Mouse (Mus musculus) liver, embryonic 11.5 days (tissue): ENCODE measurements around the gene E130308A19Rik. TPM values are rescaled to one million over a fixed set of nuclear protein-coding genes. Genes with fewer than 3 reads are reported as not detected.
A peak's percentile ranks its signal among the peaks of the same experiment; 100 is the strongest.

Experiments used
- ATAC-seq: fragments of 200-750 bp; cut with Nextera tagmentation; replicated peaks from 2 replicates; pipeline ENCODE4 v1.8.0; 2017; ENCODE audit warnings: moderate number of reproducible peaks, mild to moderate bottlenecking, moderate TSS enrichment, moderate library complexity; ENCODE audit not compliant: low FRiP score
- DNase-seq: peaks from one replicate; pipeline ENCODE4 v3.0.0-alpha.2; 2017; ENCODE audit warnings: low spot score
- H3K27ac ChIP-seq: fragments of 300-500 bp; sonication (generic); 2 replicates; pipeline ENCODE4 v1.5.1; 2014; ENCODE audit warnings: mild to moderate bottlenecking, low read depth, low read length, control low read depth
- H3K27me3 ChIP-seq: fragments of 300-500 bp; sonication (generic); replicated peaks from 2 replicates; pipeline ENCODE4 v1.6.1; 2014; ENCODE audit warnings: low read length, mixed read lengths; ENCODE audit not compliant: control insufficient read depth, insufficient read depth
- H3K36me3 ChIP-seq: fragments of 300-500 bp; sonication (generic); 2 replicates; pipeline ENCODE4 v1.6.1; 2014; ENCODE audit warnings: mild to moderate bottlenecking, low read length, moderate library complexity, mixed read lengths; ENCODE audit not compliant: control insufficient read depth, insufficient read depth
- H3K4me1 ChIP-seq: fragments of 300-500 bp; sonication (generic); replicated peaks from 2 replicates; pipeline ENCODE4 v1.6.1; 2014; ENCODE audit warnings: low read length, mixed read lengths; ENCODE audit not compliant: control insufficient read depth, insufficient read depth
- H3K4me2 ChIP-seq: fragments of 300-500 bp; sonication (generic); 2 replicates; pipeline ENCODE4 v1.6.1; 2014; ENCODE audit warnings: mild to moderate bottlenecking, control low read depth, moderate library complexity
- H3K4me3 ChIP-seq: fragments of 300-500 bp; sonication (generic); 2 replicates; pipeline ENCODE4 v1.5.1; 2014; ENCODE audit warnings: low read depth, low read length, control low read depth
- H3K9ac ChIP-seq: fragments of 300-500 bp; sonication (generic); 2 replicates; pipeline ENCODE4 v1.6.1; 2014; ENCODE audit warnings: low read depth, low read length, control low read depth
- H3K9me3 ChIP-seq: fragments of 300-500 bp; sonication (generic); 2 replicates; pipeline ENCODE4 v1.6.1; 2016; ENCODE audit warnings: low read length, inconsistent platforms, mixed read lengths; ENCODE audit not compliant: control insufficient read depth
- WGBS: fragments of 180-500 bp; shearing (Covaris S2); extraction: QIAGEN DNeasy Blood & Tissue Kit; methylation state at CpG from one replicate; pipeline ENCODE4 v1.1.7; 2014; 5-methylcytosine and 5-hydroxymethylcytosine counted together
- polyA plus RNA-seq: library from polyadenylated mRNA; unstranded; fragments of >200 nt; fragmentation: Nextera tagmentation; extraction: Ambion mirVana; gene quantifications from 2 replicates; pipeline ENCODE4 v1.2.1, GENCODE M21; 2014

Gene E130308A19Rik
- polyA plus RNA-seq, 1 experiment from 2014 or later, result 18.5 TPM

DNA sequence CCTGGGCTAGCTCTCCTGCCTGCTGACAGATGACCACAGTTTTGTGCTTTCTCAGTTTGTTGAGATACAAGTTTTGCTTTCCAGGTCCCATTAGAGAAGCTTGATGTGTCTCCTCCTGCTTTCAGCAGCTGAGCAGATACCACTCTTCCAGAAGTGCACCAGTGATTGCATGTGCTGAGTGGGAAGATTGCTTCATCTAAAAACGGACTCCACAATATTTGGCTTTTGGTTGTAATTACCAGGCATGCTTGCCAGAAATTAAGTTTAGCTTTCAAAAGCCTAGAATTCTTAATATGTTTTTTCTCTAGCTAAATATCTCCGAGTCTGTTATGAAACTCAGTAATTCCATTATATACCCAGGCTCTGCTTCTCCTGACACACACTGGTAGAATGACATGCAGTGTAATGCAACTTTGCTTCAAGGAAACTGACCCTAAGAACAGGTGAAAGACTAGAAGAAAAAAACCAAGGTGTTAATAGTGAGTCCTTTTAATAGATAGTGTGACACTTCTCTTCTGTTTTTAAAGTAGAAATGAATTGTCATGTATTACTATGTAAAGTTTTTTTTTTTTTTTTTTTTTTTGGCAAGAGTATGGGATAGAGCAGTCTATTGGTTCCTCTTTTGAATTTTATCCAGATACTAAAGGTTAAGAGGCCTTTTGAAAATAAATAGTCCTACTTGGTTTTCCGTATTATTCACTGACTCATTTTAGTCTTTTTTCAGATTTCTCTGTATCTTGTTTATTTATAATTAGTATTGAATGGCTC is 40.7 kb downstream of the E130308A19Rik start:
- DNase-seq (no peak), ATAC-seq (no peak)
- H3K4me3 ChIP-seq, result no peak overlapping the region
- no peaks in the 10 kb centered on the region for H3K27me3 ChIP-seq
- H3K27ac ChIP-seq, result no peak overlapping the region
- H3K9ac ChIP-seq, result no peak overlapping the region
- WGBS, result 75% methylated on average over 3 of the region's 3 CpGs
- no peak overlapping the region for H3K4me2 ChIP-seq
- H3K9me3 ChIP-seq, result no peaks in the 10 kb centered on the region
- 0 out of 2 replicates have a peak, but pooled peaks cover 2% of the 10 kb centered on the region for H3K36me3 ChIP-seq
- H3K4me1 ChIP-seq, result peaks cover 26% of the 10 kb centered on the region

DNA sequence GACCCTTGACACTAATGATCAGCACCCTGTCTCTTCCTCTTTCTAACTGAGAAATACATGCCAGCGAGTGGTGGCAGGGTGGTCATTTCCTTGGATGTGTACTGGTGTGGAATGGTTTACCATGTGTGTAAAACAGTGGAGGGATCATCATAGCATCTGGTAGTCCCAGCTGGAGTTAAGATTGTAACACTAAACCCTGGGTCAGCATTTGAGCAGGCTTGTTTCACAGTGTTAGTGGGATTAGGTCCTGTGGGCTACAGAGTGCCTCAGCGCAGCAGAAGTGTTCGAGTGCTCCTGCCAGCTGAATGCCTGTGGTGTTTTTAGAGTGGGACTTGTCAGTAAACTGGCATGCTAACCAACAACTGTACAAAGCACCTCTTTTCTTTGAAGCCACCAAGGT is 42.0 kb downstream of the E130308A19Rik start:
- H3K36me3 ChIP-seq, result no peaks in the 10 kb centered on the region
- H3K4me1 ChIP-seq, result peaks cover 28% of the 10 kb centered on the region
- no peak overlapping the region for H3K9ac ChIP-seq
- H3K9me3 ChIP-seq, result no peaks in the 10 kb centered on the region
- no peak overlapping the region for H3K4me2 ChIP-seq
- 82% methylated on average over 3 of the region's 3 CpGs for WGBS
- H3K27me3 ChIP-seq, result no peaks in the 10 kb centered on the region
- H3K4me3 ChIP-seq, result no peak overlapping the region
- DNase-seq (no peak), ATAC-seq (no peak)
- no peak overlapping the region for H3K27ac ChIP-seq

DNA sequence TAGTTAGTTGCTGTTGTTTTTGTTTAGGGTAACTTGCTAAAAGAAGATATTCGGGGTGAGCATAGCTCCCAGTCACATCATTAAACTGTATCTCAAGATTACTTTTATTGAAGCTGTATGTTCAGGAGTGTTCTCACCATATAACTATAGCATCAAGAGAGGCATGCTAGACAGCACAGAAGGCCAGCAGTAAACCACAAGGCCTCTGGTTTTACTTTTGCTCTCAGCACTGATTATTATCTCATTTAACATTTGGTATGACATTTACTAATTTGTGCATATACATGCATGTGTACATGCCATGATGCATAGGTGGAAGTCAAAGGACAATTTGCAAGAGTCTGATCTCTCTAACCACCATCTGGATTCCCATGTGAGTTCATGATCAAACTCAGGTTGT is 43.1 kb downstream of the E130308A19Rik start:
- Histone ChIP-seq H3K9me3 (no peaks in the 10 kb centered on the region), H3K27ac (no peak overlapping the region), H3K4me2 (no peak overlapping the region), H3K4me3 (no peak overlapping the region), H3K4me1 (peaks cover 36% of the 10 kb centered on the region), H3K36me3 (no peaks in the 10 kb centered on the region), H3K9ac (no peak overlapping the region), H3K27me3 (no peaks in the 10 kb centered on the region)
- ATAC-seq (no peak), DNase-seq (no peak)
- WGBS, result 89% methylated on average over 1 of the region's 1 CpGs

DNA sequence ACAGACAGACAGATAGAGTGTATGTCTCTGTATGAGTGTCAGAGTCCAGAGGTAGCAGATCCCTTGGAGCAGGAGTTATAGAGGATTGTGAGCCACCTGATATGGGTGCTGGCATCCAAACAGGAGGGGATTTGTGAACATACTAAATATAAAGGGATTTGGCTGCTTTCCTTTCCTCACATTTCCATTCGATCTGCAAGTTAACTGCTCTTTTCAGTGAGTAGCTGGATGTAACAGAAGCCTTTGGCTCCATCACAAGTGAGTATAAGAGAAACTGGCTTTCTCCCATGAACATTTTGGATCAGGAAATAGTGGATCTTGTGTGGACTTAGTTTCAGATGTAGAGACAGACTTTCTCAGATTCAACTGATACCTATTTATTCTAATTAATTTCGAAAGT is 44.0 kb downstream of the E130308A19Rik start:
- Histone ChIP-seq H3K4me1 (peaks cover 39% of the 10 kb centered on the region), H3K27me3 (no peaks in the 10 kb centered on the region), H3K9ac (no peak overlapping the region), H3K27ac (no peak overlapping the region), H3K4me3 (no peak overlapping the region), H3K9me3 (no peaks in the 10 kb centered on the region), H3K4me2 (no peak overlapping the region), H3K36me3 (no peaks in the 10 kb centered on the region)
- WGBS, result 85% methylated on average over 2 of the region's 2 CpGs
- DNase-seq (no peak), ATAC-seq (no peak)

DNA sequence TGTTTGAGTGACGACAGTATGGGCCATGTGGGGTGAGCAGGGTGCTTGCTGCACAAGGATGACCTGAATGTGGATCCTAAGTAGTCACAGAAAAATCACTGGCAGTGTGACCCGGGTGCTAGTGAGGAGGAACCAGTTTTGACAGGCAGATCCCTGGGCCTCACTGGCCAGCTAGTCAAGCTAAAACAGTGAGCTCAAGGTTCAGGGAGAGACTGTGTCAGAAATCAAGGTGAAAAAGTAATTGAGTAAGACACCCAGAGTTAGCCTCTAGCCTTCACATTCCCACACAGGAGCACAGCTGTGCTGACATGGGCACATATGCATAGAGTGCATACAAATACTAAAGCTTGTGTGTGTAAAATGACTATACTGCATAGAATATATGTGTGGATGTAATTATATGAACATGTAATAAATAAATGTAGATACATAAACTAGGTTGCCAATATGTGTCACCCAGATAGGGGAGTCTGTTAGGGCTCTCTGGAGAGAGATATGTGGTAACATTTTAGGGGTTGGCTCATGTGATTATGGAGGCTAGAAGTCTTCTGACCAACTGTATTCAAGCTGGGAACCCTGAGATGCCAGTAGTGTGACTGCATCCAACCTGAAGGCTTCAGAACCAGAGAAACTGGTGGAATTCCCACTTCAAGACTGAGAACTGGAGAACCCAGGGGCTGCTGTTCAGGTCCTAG is 47.6 kb downstream of the E130308A19Rik start:
- peaks cover 27% of the 10 kb centered on the region for H3K4me1 ChIP-seq
- 73% methylated on average over 2 of the region's 2 CpGs for WGBS
- peak; percentile 72 for ATAC-seq

DNA sequence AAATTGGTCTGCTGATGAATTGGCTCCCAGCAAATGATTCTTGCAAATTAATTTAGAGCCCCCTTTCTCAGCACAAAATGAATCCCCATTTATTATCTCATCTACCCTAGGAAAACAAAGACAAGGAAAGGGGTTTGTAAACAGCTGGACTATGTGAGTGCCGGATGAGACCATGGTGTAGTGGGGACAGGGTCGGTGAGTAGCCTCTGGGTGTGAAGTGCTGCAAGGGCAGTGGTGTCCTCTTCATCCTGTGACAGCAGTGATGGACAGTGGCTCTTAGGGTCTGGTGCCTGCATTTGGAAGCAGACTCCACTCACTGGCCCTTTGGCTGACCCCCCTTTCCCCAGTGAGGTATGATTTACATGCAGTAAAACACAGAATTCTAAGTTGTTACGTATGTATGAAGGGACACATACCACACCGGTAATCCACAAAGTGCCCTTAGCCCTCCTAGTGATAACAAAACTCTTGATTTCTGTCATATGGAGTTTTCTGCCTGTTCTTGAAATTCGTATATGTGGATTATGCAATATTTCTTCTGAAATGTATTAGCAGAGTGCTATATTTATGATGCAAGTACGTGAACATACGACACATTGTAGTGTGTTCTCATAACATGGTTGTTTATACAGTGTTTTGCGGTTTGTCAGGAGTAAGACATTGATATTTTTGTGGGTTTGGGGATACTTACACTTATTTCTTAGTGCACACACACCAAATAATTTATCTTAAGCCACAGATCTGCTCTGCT is 49.1 kb downstream of the E130308A19Rik start:
- H3K9me3 ChIP-seq, result no peaks in the 10 kb centered on the region
- no peak overlapping the region for H3K9ac ChIP-seq
- no peak overlapping the region for H3K4me2 ChIP-seq
- no peak overlapping the region for H3K27ac ChIP-seq
- ATAC-seq (no peak), DNase-seq (no peak)
- WGBS, result 81% methylated on average over 8 of the region's 8 CpGs
- H3K36me3 ChIP-seq, result no peaks in the 10 kb centered on the region
- H3K4me3 ChIP-seq, result no peak overlapping the region
- no peaks in the 10 kb centered on the region for H3K27me3 ChIP-seq
- H3K4me1 ChIP-seq, result peaks cover 27% of the 10 kb centered on the region

More for the DNA sequence above, 47.6 kb downstream of the E130308A19Rik start:
- no peaks in the 10 kb centered on the region for H3K9me3 ChIP-seq
- no peak overlapping the region for H3K4me3 ChIP-seq
- no peak overlapping the region for H3K9ac ChIP-seq
- peak overlapping the region; percentile 31 for H3K4me2 ChIP-seq
- H3K27ac ChIP-seq, result 0 out of 2 replicates have a peak overlapping the region, but pooled peaks have one; percentile 25
- H3K27me3 ChIP-seq, result no peaks in the 10 kb centered on the region
- no peaks in the 10 kb centered on the region for H3K36me3 ChIP-seq
- no peak for DNase-seq

DNA sequence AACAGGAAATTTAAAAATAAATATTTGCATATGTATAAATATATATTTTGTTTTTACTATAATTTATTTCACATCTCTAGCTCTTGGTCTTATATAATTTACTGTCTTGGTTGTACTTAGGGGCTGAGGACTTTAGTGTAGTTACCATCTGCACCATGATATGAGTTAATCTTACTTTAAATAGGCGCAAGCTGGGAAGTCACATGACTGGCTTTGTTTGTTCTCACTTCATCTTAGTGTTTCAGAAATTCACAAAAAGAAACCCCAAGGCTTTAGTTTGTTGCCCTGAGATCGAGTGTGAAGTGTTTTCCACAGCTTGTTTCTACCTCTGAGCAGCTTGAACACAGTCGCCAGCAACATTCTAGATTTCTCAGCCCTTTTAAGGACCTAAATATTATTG is 49.7 kb downstream of the E130308A19Rik start:
- Histone ChIP-seq H3K4me3 (no peak overlapping the region), H3K9ac (no peak overlapping the region), H3K27ac (no peak overlapping the region), H3K36me3 (no peaks in the 10 kb centered on the region), H3K4me2 (no peak overlapping the region), H3K9me3 (no peaks in the 10 kb centered on the region), H3K27me3 (no peaks in the 10 kb centered on the region), H3K4me1 (peaks cover 28% of the 10 kb centered on the region)
- DNase-seq (no peak), ATAC-seq (no peak; the same call in 1 of the 2 replicates)
- 72% methylated on average over 3 of the region's 3 CpGs for WGBS

DNA sequence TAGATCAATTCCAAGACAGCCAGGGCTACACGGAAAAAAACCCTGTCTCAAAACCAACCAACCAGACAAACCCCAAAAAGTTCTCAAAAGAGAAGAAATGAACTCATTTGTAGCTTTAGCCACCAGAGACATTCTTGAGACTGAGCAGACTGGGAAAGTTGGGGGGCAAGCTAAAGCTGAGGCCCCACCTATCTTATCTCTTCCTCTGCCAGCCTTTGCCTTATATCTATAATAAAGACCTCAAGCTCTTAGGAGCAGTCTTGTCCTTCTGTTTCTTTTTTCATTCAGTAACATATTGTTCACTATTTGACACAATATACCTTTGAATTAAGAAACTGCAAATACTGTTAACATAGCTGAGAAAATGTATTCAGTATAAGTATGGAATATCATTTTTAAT is 55.4 kb downstream of the E130308A19Rik start:
- Histone ChIP-seq H3K36me3 (no peaks in the 10 kb centered on the region), H3K9me3 (no peaks in the 10 kb centered on the region), H3K4me1 (peaks cover 45% of the 10 kb centered on the region), H3K9ac (0 out of 2 replicates have a peak overlapping the region, but pooled peaks have one; percentile 12), H3K27ac (peak overlapping the region; percentile 58), H3K4me3 (no peak overlapping the region), H3K27me3 (no peaks in the 10 kb centered on the region), H3K4me2 (peak overlapping the region; percentile 49)
- DNase-seq (no peak), ATAC-seq (peak; percentile 77)
- 70% methylated on average over 1 of the region's 1 CpGs for WGBS
